Mouse (Mus musculus) neural tube, embryonic 15.5 days (tissue): ENCODE measurements around the gene Enpp6. TPM values are rescaled to one million over a fixed set of nuclear protein-coding genes. Genes with fewer than 3 reads are reported as not detected.

ENCODE experiments used
- ATAC-seq: fragments of 200-750 bp; cut with Nextera tagmentation; 2 replicates; pipeline ENCODE4 v1.8.0; 2017; ENCODE audit warnings: mild to moderate bottlenecking, moderate TSS enrichment, moderate library complexity; ENCODE audit not compliant: low FRiP score
- H3K27ac ChIP-seq: fragments of 300-500 bp; sonication (generic); replicated peaks from 2 replicates; pipeline ENCODE4 v1.5.1; 2015; ENCODE audit warnings: mild to moderate bottlenecking, inconsistent platforms
- H3K27me3 ChIP-seq: fragments of 300-500 bp; sonication (generic); replicated peaks from 2 replicates; pipeline ENCODE4 v1.6.1; 2015; ENCODE audit warnings: inconsistent platforms
- H3K36me3 ChIP-seq: fragments of 300-500 bp; sonication (generic); 2 replicates; pipeline ENCODE4 v1.6.1; 2015; ENCODE audit warnings: inconsistent platforms
- H3K4me1 ChIP-seq: fragments of 300-500 bp; sonication (generic); 2 replicates; pipeline ENCODE4 v1.6.1; 2015; ENCODE audit warnings: inconsistent platforms
- H3K4me2 ChIP-seq: fragments of 300-500 bp; sonication (generic); 2 replicates; pipeline ENCODE4 v1.6.1; 2015; ENCODE audit warnings: inconsistent platforms, mild to moderate bottlenecking, moderate library complexity
- H3K4me3 ChIP-seq: fragments of 300-500 bp; sonication (generic); replicated peaks from 2 replicates; pipeline ENCODE4 v1.5.1; 2015; ENCODE audit warnings: mild to moderate bottlenecking, inconsistent platforms
- H3K9ac ChIP-seq: fragments of 300-500 bp; sonication (generic); replicated peaks from 2 replicates; pipeline ENCODE4 v1.6.1; 2015; ENCODE audit warnings: mild to moderate bottlenecking, inconsistent platforms
- H3K9me3 ChIP-seq: fragments of 300-500 bp; sonication (generic); replicated peaks from 2 replicates; pipeline ENCODE4 v1.6.1; 2016; ENCODE audit warnings: inconsistent platforms
- WGBS: fragments of 180-500 bp; shearing (Covaris S2); methylation state at CpG from one replicate; pipeline ENCODE4 v1.1.7; 2015; ENCODE audit warnings: mixed read lengths; 5-methylcytosine and 5-hydroxymethylcytosine counted together
- polyA plus RNA-seq: library from polyadenylated mRNA; unstranded; fragments of >200 nt; fragmentation: Nextera tagmentation; extraction: Ambion mirVana; gene quantifications from 2 replicates; pipeline ENCODE4 v1.2.1, GENCODE M21; 2015

The Enpp6 gene
- polyA plus RNA-seq, 1 experiment from 2014 or later: 1.5 TPM

GRCm38 (mm10) chr8:46963619-46964145, 23.0 kb upstream of the Enpp6 start:
- WGBS: 30% methylated on average over 8 of the region's 8 CpGs
- peak; percentile 24; the same call in 1 of the 2 replicates for ATAC-seq

GRCm38 (mm10) chr8:46965812-46966211, 20.9 kb upstream of the Enpp6 start:
- H3K27ac ChIP-seq: no peak overlapping the region
- no peak for ATAC-seq

More at GRCm38 (mm10) chr8:46963619-46964145, 23.0 kb upstream of the Enpp6 start:
- Histone ChIP-seq H3K9me3 (no peaks in the 10 kb centered on the region), H3K27ac (no peak overlapping the region), H3K4me2 (no peak overlapping the region), H3K9ac (no peak overlapping the region), H3K36me3 (no peaks in the 10 kb centered on the region), H3K4me3 (no peak overlapping the region), H3K4me1 (peaks cover 13% of the 10 kb centered on the region; the same call in 1 of the 2 replicates), H3K27me3 (no peaks in the 10 kb centered on the region)

GRCm38 (mm10) chr8:46968721-46969120, 18.0 kb upstream of the Enpp6 start:
- 95% methylated on average over 3 of the region's 3 CpGs for WGBS
- H3K4me3 ChIP-seq: no peak overlapping the region
- H3K9me3 ChIP-seq: no peaks in the 10 kb centered on the region

More at GRCm38 (mm10) chr8:46965812-46966211, 20.9 kb upstream of the Enpp6 start:
- 76% methylated on average over 14 of the region's 14 CpGs for WGBS
- H3K9ac ChIP-seq: no peak overlapping the region
- no peaks in the 10 kb centered on the region for H3K27me3 ChIP-seq
- no peaks in the 10 kb centered on the region for H3K9me3 ChIP-seq
- peaks cover 13% of the 10 kb centered on the region; the same call in 1 of the 2 replicates for H3K4me1 ChIP-seq
- no peaks in the 10 kb centered on the region for H3K36me3 ChIP-seq
- no peak overlapping the region for H3K4me3 ChIP-seq
- no peak overlapping the region for H3K4me2 ChIP-seq

GRCm38 (mm10) chr8:46969386-46969785, 17.3 kb upstream of the Enpp6 start:
- H3K4me2 ChIP-seq: no peak overlapping the region
- ATAC-seq: no peak
- no peaks in the 10 kb centered on the region for H3K27me3 ChIP-seq
- no peak overlapping the region for H3K27ac ChIP-seq
- WGBS: 53% methylated on average over 2 of the region's 2 CpGs
- no peaks in the 10 kb centered on the region for H3K4me1 ChIP-seq
- H3K9ac ChIP-seq: no peak overlapping the region
- no peaks in the 10 kb centered on the region for H3K36me3 ChIP-seq
- no peaks in the 10 kb centered on the region for H3K9me3 ChIP-seq
- H3K4me3 ChIP-seq: no peak overlapping the region

More at GRCm38 (mm10) chr8:46968721-46969120, 18.0 kb upstream of the Enpp6 start:
- no peak overlapping the region for H3K4me2 ChIP-seq
- H3K36me3 ChIP-seq: no peaks in the 10 kb centered on the region
- no peak overlapping the region for H3K27ac ChIP-seq
- H3K4me1 ChIP-seq: peaks cover 6% of the 10 kb centered on the region; the same call in 1 of the 2 replicates
- no peaks in the 10 kb centered on the region for H3K27me3 ChIP-seq
- H3K9ac ChIP-seq: no peak overlapping the region
- ATAC-seq: no peak

- 89% methylated on average over 4 of the region's 4 CpGs for WGBS
- H3K4me3 ChIP-seq: no peak overlapping the region
- ATAC-seq: no peak
- no peaks in the 10 kb centered on the region for H3K4me1 ChIP-seq
- H3K9me3 ChIP-seq: no peaks in the 10 kb centered on the region
- H3K27me3 ChIP-seq: no peaks in the 10 kb centered on the region
- H3K36me3 ChIP-seq: no peaks in the 10 kb centered on the region
- no peak overlapping the region for H3K9ac ChIP-seq
- no peak overlapping the region for H3K27ac ChIP-seq
- H3K4me2 ChIP-seq: no peak overlapping the region
Measured at GRCm38 (mm10) chr8:46977376-46977775, 9.3 kb upstream of the Enpp6 start.

- Histone ChIP-seq H3K9me3 (no peaks in the 10 kb centered on the region), H3K4me2 (no peak overlapping the region), H3K4me3 (no peak overlapping the region), H3K9ac (no peak overlapping the region), H3K36me3 (no peaks in the 10 kb centered on the region), H3K27me3 (no peaks in the 10 kb centered on the region), H3K4me1 (no peaks in the 10 kb centered on the region), H3K27ac (no peak overlapping the region)
- no peak for ATAC-seq
- 86% methylated on average over 6 of the region's 6 CpGs for WGBS
Measured at GRCm38 (mm10) chr8:46982166-46982565, 4.5 kb upstream of the Enpp6 start.

GRCm38 (mm10) chr8:46982770-46983169, 3.9 kb upstream of the Enpp6 start:
- Histone ChIP-seq H3K4me3 (no peak overlapping the region), H3K9me3 (no peaks in the 10 kb centered on the region), H3K4me1 (no peaks in the 10 kb centered on the region), H3K9ac (no peak overlapping the region), H3K27ac (no peak overlapping the region), H3K4me2 (no peak overlapping the region), H3K36me3 (no peaks in the 10 kb centered on the region), H3K27me3 (no peaks in the 10 kb centered on the region)
- ATAC-seq: no peak
- WGBS: 85% methylated on average over 4 of the region's 4 CpGs

GRCm38 (mm10) chr8:46984647-46985046, 2.0 kb upstream of the Enpp6 start:
- Histone ChIP-seq H3K4me3 (no peak overlapping the region), H3K9ac (no peak overlapping the region), H3K27ac (no peak overlapping the region), H3K27me3 (no peaks in the 10 kb centered on the region), H3K36me3 (no peaks in the 10 kb centered on the region), H3K4me2 (no peak overlapping the region), H3K4me1 (no peaks in the 10 kb centered on the region), H3K9me3 (no peaks in the 10 kb centered on the region)
- whole genome bisulfite sequencing: 75% methylated on average over 11 of the region's 11 CpGs
- no peak for ATAC-seq

- no peak for ATAC-seq
- Histone ChIP-seq H3K4me2 (no peak overlapping the region), H3K4me3 (no peak overlapping the region), H3K4me1 (no peaks in the 10 kb centered on the region), H3K9ac (no peak overlapping the region), H3K27ac (no peak overlapping the region), H3K36me3 (no peaks in the 10 kb centered on the region), H3K9me3 (no peaks in the 10 kb centered on the region), H3K27me3 (no peaks in the 10 kb centered on the region)
- WGBS: 52% methylated on average over 6 of the region's 6 CpGs
Measured at GRCm38 (mm10) chr8:46988366-46988765, 1.7 kb downstream of the Enpp6 start.

- H3K27me3 ChIP-seq: no peaks in the 10 kb centered on the region
- no peak overlapping the region for H3K4me3 ChIP-seq
- no peak overlapping the region for H3K9ac ChIP-seq
- H3K27ac ChIP-seq: no peak overlapping the region
- H3K9me3 ChIP-seq: no peaks in the 10 kb centered on the region
- no peaks in the 10 kb centered on the region for H3K36me3 ChIP-seq
- 87% methylated on average over 5 of the region's 5 CpGs for WGBS
- no peak overlapping the region for H3K4me2 ChIP-seq
- no peaks in the 10 kb centered on the region for H3K4me1 ChIP-seq
- no peak for ATAC-seq
Measured at GRCm38 (mm10) chr8:46991081-46991480, 4.4 kb downstream of the Enpp6 start.

GRCm38 (mm10) chr8:46992579-46992978, 5.9 kb downstream of the Enpp6 start:
- Histone ChIP-seq H3K9me3 (no peaks in the 10 kb centered on the region), H3K9ac (no peak overlapping the region), H3K27me3 (no peaks in the 10 kb centered on the region), H3K4me1 (no peaks in the 10 kb centered on the region), H3K4me2 (no peak overlapping the region), H3K36me3 (no peaks in the 10 kb centered on the region), H3K27ac (no peak overlapping the region), H3K4me3 (no peak overlapping the region)
- 96% methylated on average over 9 of the region's 9 CpGs for WGBS
- no peak for ATAC-seq

GRCm38 (mm10) chr8:46995931-46996664, 9.4 kb downstream of the Enpp6 start:
- Histone ChIP-seq H3K4me3 (no peak overlapping the region), H3K9me3 (no peaks in the 10 kb centered on the region), H3K4me2 (no peak overlapping the region), H3K27me3 (no peaks in the 10 kb centered on the region), H3K4me1 (no peaks in the 10 kb centered on the region), H3K27ac (no peak overlapping the region), H3K36me3 (no peaks in the 10 kb centered on the region), H3K9ac (no peak overlapping the region)
- 61% methylated on average over 9 of the region's 9 CpGs for WGBS
- ATAC-seq: no peak
